Mouse (Mus musculus) midbrain, embryonic 14.5 days (tissue): ENCODE data around the gene Gpr156. TPM values are rescaled to one million over a fixed set of nuclear protein-coding genes. Genes with fewer than 3 reads are reported as not detected.
A peak's percentile ranks its signal among the peaks of the same experiment; 100 is the strongest.

Experiments
- ATAC-seq: fragments of 200-750 bp; cut with Nextera tagmentation; 2 replicates; pipeline ENCODE4 v1.8.0; 2017; ENCODE audit warnings: moderate number of reproducible peaks, moderate library complexity; ENCODE audit not compliant: low FRiP score, low TSS enrichment
- DNase-seq: peaks from one replicate; pipeline ENCODE4 v3.0.0-alpha.2; 2015
- H3K27ac ChIP-seq: fragments of 300-500 bp; sonication (generic); replicated peaks from 2 replicates; pipeline ENCODE4 v1.5.1; 2014; ENCODE audit warnings: mild to moderate bottlenecking, low read depth, low read length, moderate library complexity
- H3K27me3 ChIP-seq: fragments of 300-500 bp; sonication (generic); 2 replicates; pipeline ENCODE4 v1.6.1; 2014; ENCODE audit warnings: low read length, control low read depth, mixed read lengths; ENCODE audit not compliant: control insufficient read depth, insufficient read depth
- H3K36me3 ChIP-seq: fragments of 300-500 bp; sonication (generic); 2 replicates; pipeline ENCODE4 v1.6.1; 2014; ENCODE audit warnings: low read length, control low read depth; ENCODE audit not compliant: control insufficient read depth, insufficient read depth
- H3K4me1 ChIP-seq: fragments of 300-500 bp; sonication (generic); 2 replicates; pipeline ENCODE4 v1.6.1; 2014; ENCODE audit warnings: mild to moderate bottlenecking, antibody characterized with exemption, low read length, control low read depth; ENCODE audit not compliant: control insufficient read depth, insufficient read depth
- H3K4me2 ChIP-seq: fragments of 300-500 bp; sonication (generic); 2 replicates; pipeline ENCODE4 v1.6.1; 2014; ENCODE audit warnings: mild to moderate bottlenecking, low read length, moderate library complexity
- H3K4me3 ChIP-seq: fragments of 300-500 bp; sonication (generic); replicated peaks from 2 replicates; pipeline ENCODE4 v1.5.1; 2014; ENCODE audit warnings: low read depth, low read length
- H3K9ac ChIP-seq: fragments of 300-500 bp; sonication (generic); replicated peaks from 2 replicates; pipeline ENCODE4 v1.6.1; 2014; ENCODE audit warnings: mild to moderate bottlenecking, low read length, moderate library complexity
- H3K9me3 ChIP-seq: fragments of 300-500 bp; sonication (generic); 2 replicates; pipeline ENCODE4 v1.6.1; 2016; ENCODE audit warnings: low read length, control low read depth, mixed read lengths; ENCODE audit not compliant: control insufficient read depth
- WGBS: fragments of 180-500 bp; shearing (Covaris S2); extraction: QIAGEN DNeasy Blood & Tissue Kit; methylation state at CpG from one replicate; pipeline ENCODE4 v1.1.7; 2014; 5-methylcytosine and 5-hydroxymethylcytosine counted together
- polyA plus RNA-seq: library from polyadenylated mRNA; unstranded; fragments of >200 nt; fragmentation: Nextera tagmentation; extraction: Ambion mirVana; gene quantifications from 2 replicates; pipeline ENCODE4 v1.2.1, GENCODE M21; 2014

Gene Gpr156
- polyA plus RNA-seq, 1 experiment from 2014 or later = 7.6 TPM

DNA sequence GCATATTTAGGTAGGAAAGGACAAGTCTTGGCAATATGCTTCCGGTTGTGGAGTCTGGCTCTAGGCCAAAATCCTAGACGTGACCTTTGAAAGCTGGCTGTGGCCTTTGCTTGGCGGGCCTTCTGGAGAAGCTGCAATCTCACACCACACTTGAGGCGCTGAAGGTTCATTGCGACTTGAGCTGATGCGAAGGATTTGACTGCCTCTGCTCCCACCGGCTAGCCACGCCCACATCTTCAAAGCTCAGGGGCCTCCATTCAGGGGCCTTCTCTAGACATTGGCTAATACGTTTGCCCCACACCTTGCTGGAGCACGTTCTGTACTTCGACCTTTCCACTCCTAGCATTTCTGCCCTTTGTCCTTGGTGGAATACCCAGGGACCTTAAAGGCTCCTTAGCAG lies 15.0 kb upstream of the Gpr156 start:
- Histone ChIP-seq H3K27me3 (no peaks in the 10 kb centered on the region), H3K4me3 (no peak overlapping the region), H3K36me3 (no peaks in the 10 kb centered on the region), H3K4me2 (no peak overlapping the region), H3K27ac (no peak overlapping the region), H3K4me1 (no peaks in the 10 kb centered on the region), H3K9me3 (no peaks in the 10 kb centered on the region), H3K9ac (no peak overlapping the region)
- DNase-seq (no peak), ATAC-seq (no peak)
- WGBS = 44% methylated on average over 11 of the region's 11 CpGs

GRCm38 (mm10) chr16:37906456-37906855 lies 9.8 kb upstream of the Gpr156 start:
- no peak overlapping the region for H3K4me2 ChIP-seq
- ATAC-seq (no peak), DNase-seq (no peak)
- no peaks in the 10 kb centered on the region for H3K27me3 ChIP-seq
- no peaks in the 10 kb centered on the region for H3K36me3 ChIP-seq
- no peaks in the 10 kb centered on the region for H3K9me3 ChIP-seq
- H3K4me3 ChIP-seq = no peak overlapping the region
- WGBS = 87% methylated on average over 3 of the region's 3 CpGs
- H3K27ac ChIP-seq = no peak overlapping the region
- no peaks in the 10 kb centered on the region for H3K4me1 ChIP-seq
- no peak overlapping the region for H3K9ac ChIP-seq

DNA sequence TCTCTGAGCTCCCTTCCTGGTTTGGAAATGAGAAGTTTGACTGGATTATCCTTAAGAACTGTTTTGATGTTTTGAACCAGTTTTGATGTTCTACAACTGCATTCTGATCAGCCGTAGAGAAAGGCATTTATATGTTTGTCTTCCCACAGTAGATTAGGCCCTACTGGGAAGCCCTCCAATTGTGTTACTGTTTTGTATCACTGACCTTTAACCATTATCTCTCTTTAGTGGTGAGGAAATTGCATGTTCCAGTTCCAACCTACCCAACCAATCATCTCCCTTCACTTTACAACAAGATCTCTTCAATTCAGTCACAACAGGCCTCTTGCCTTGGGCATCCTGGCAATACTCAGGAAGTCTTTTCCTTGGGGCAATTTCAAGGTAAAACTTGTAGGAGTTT lies 5.2 kb upstream of the Gpr156 start:
- Histone ChIP-seq H3K36me3 (no peaks in the 10 kb centered on the region), H3K4me3 (no peak overlapping the region), H3K27ac (no peak overlapping the region), H3K4me1 (no peaks in the 10 kb centered on the region), H3K9ac (no peak overlapping the region), H3K9me3 (no peaks in the 10 kb centered on the region), H3K4me2 (no peak overlapping the region), H3K27me3 (peaks cover 3% of the 10 kb centered on the region; the same call in 1 of the 2 replicates)
- WGBS = 64% methylated on average over 1 of the region's 1 CpGs
- ATAC-seq (no peak), DNase-seq (no peak)

GRCm38 (mm10) chr16:37916818-37917201 lies 514 bp downstream of the Gpr156 start:
- Histone ChIP-seq H3K4me1 (0 out of 2 replicates have a peak, but pooled peaks cover 14% of the 10 kb centered on the region), H3K4me3 (peak overlapping the region; percentile 53), H3K4me2 (peak overlapping the region; percentile 74), H3K36me3 (no peaks in the 10 kb centered on the region), H3K9me3 (no peaks in the 10 kb centered on the region), H3K27ac (0 out of 2 replicates have a peak overlapping the region, but pooled peaks have one; percentile 58), H3K27me3 (peaks cover 3% of the 10 kb centered on the region; the same call in 1 of the 2 replicates), H3K9ac (peak overlapping the region; percentile 70)
- DNase-seq (peak; percentile 18), ATAC-seq (no peak)
- WGBS = 14% methylated on average over 7 of the region's 7 CpGs

DNA sequence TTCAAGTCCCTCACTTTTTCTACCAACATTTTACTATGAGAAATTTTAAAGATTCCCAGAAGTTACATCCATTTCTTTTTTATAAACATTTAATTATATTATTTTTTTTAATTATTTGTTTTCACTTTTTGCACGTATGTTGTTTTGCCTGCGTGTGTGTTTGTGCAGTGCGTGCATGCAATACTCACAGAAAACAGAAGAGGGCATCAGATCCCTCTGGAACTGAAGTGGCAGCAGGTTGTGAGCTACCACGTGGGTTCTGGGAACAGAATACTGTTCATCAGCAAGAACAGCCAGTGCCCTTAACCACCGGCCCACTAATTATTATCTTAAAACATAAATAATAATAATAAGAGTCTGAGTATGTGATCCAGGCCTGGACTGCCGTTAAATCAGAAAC lies 2.7 kb downstream of the Gpr156 start:
- H3K9ac ChIP-seq = no peak overlapping the region
- WGBS = 89% methylated on average over 6 of the region's 6 CpGs
- no peak overlapping the region for H3K4me3 ChIP-seq
- DNase-seq (no peak), ATAC-seq (no peak)
- no peaks in the 10 kb centered on the region for H3K36me3 ChIP-seq
- H3K27ac ChIP-seq = no peak overlapping the region
- H3K27me3 ChIP-seq = peaks cover 3% of the 10 kb centered on the region; the same call in 1 of the 2 replicates
- no peaks in the 10 kb centered on the region for H3K9me3 ChIP-seq
- 0 out of 2 replicates have a peak, but pooled peaks cover 14% of the 10 kb centered on the region for H3K4me1 ChIP-seq
- H3K4me2 ChIP-seq = no peak overlapping the region

- H3K4me3 ChIP-seq = no peak overlapping the region
- H3K9me3 ChIP-seq = no peaks in the 10 kb centered on the region
- no peak overlapping the region for H3K9ac ChIP-seq
- peak; percentile 80 for DNase-seq
- WGBS = 23% methylated on average over 8 of the region's 8 CpGs
- ATAC-seq = peak; percentile 84
- peaks cover 17% of the 10 kb centered on the region; the same call in 1 of the 2 replicates for H3K4me1 ChIP-seq
- no peaks in the 10 kb centered on the region for H3K27me3 ChIP-seq
- peak overlapping the region; percentile 16; the same call in 1 of the 2 replicates for H3K4me2 ChIP-seq
- H3K27ac ChIP-seq = peak overlapping the region; percentile 77
- H3K36me3 ChIP-seq = no peaks in the 10 kb centered on the region
These were observed 4.6 kb downstream of the Gpr156 start for GRCm38 (mm10) chr16:37920842-37921409.

GRCm38 (mm10) chr16:37926087-37926486 lies 9.8 kb downstream of the Gpr156 start:
- Histone ChIP-seq H3K27me3 (no peaks in the 10 kb centered on the region), H3K4me2 (peak overlapping the region; percentile 31), H3K4me3 (no peak overlapping the region), H3K9ac (no peak overlapping the region; the same call in 1 of the 2 replicates), H3K27ac (peak overlapping the region; percentile 83), H3K9me3 (no peaks in the 10 kb centered on the region), H3K4me1 (peaks cover 22% of the 10 kb centered on the region), H3K36me3 (no peaks in the 10 kb centered on the region)
- DNase-seq = peak; percentile 78
- WGBS = 1% methylated on average over 7 of the region's 7 CpGs
- peak; percentile 38; the same call in 1 of the 2 replicates for ATAC-seq

DNA sequence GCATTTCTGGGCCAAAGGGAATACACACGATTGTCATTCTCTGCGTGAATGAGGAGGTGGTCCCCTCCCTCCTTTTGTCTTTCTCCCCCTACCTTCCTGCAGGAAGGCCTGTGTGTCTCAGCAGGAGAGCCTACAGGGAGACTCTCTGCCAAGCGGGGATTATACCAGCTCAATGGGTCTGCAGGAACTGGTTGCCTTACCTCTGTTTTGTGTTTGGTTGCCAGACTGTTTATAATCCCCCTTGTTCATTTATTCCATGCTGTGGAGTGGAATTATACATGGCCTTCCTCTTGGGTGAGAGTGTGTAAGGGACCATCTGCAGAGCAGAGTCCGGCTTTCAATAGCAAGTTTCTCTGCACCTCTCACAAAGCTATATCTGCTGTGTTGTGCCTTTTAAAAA lies 10.8 kb downstream of the Gpr156 start:
- H3K27ac ChIP-seq = peak overlapping the region; percentile 83
- H3K4me1 ChIP-seq = peaks cover 22% of the 10 kb centered on the region
- no peak overlapping the region for H3K4me3 ChIP-seq
- H3K4me2 ChIP-seq = no peak overlapping the region
- no peak for ATAC-seq
- peak; percentile 45 for DNase-seq
- H3K27me3 ChIP-seq = no peaks in the 10 kb centered on the region
- H3K9ac ChIP-seq = no peak overlapping the region
- H3K9me3 ChIP-seq = no peaks in the 10 kb centered on the region
- WGBS = 7% methylated on average over 4 of the region's 4 CpGs
- H3K36me3 ChIP-seq = no peaks in the 10 kb centered on the region

DNA sequence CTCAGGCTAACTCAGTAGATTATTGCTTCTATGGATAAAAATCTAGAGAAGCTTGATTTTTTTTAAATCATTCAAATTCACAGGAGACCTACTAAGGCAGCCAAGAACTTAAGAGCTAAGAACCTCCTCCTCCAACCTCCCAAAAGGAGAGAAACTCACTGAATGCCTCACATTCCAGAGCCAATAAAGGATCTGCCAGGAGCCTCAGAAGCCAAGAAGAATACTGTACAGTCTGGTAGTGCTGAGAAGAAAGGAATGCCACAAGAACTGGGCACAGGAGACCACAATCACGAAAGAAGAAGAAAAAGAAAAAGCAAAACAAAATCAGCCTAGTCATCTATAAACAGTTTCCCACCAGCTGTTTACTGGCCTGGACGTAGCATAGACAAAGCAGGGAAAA lies 12.7 kb downstream of the Gpr156 start:
- no peak overlapping the region for H3K4me3 ChIP-seq
- no peak overlapping the region for H3K4me2 ChIP-seq
- no peak overlapping the region for H3K27ac ChIP-seq
- no peaks in the 10 kb centered on the region for H3K36me3 ChIP-seq
- H3K9ac ChIP-seq = no peak overlapping the region
- ATAC-seq = no peak
- H3K4me1 ChIP-seq = peaks cover 22% of the 10 kb centered on the region
- no peaks in the 10 kb centered on the region for H3K9me3 ChIP-seq
- no peaks in the 10 kb centered on the region for H3K27me3 ChIP-seq
- 65% methylated on average over 2 of the region's 2 CpGs for WGBS
- DNase-seq = no peak
